Mouse (Mus musculus): ENCODE measurements around the gene Mre11a.

GRCm38 (mm10) chr9:14843901-14844300 is 59.4 kb downstream of the Mre11a start:
- TF ChIP-seq POLR2A (IDR thresholded peaks at IDR 0.05; ENCODE audit: borderline replicate concordance, control insufficient read depth, low read depth, low read length) (no peak), CTCF (IDR thresholded peaks at IDR 0.05; ENCODE audit: control insufficient read depth, insufficient read depth, low read length) (no peak)
